Mouse (Mus musculus): ENCODE measurements at regions not wholly inside any gene's neighbourhood (a gene's known extent, or its start where the extent isn't known, plus 50 kb on each side); places are given as distances from the start of the nearest gene placed in this dataset.
"Not testable (repeated sequence)": the region's sequence is repeated elsewhere in the genome, so short reads cannot be mapped to it uniquely, and the experiment has no call there.

GRCm38 (mm10) chr2:53632816-53633474, 441.4 kb downstream of the Arl6ip6 start:
- DNase-seq (ENCODE audit: low spot score), result not testable (repeated sequence)

- DNase-seq (ENCODE audit: low spot score), result no peak
These were observed 416.6 kb downstream of the Rprm start for GRCm38 (mm10) chr2:53668599-53669372.

GRCm38 (mm10) chr2:53680350-53681011, 404.9 kb downstream of the Rprm start:
- no peak for DNase-seq (ENCODE audit: low spot score)

GRCm38 (mm10) chr2:53682599-53682998, 402.8 kb downstream of the Rprm start:
- DNase-seq (ENCODE audit: low spot score), result no peak

- DNase-seq (ENCODE audit: low spot score), result no peak
These were observed 398.1 kb downstream of the Rprm start for GRCm38 (mm10) chr2:53687281-53687680.

- no peak for DNase-seq (ENCODE audit: low spot score)
These were observed 396.0 kb downstream of the Rprm start for GRCm38 (mm10) chr2:53689223-53689880.

- DNase-seq (ENCODE audit: low spot score), result no peak
These were observed 393.7 kb downstream of the Rprm start for GRCm38 (mm10) chr2:53691580-53692118.

GRCm38 (mm10) chr2:53711213-53711612, 374.1 kb downstream of the Rprm start:
- DNase-seq (ENCODE audit: low spot score), result no peak

- DNase-seq (ENCODE audit: low spot score), result no peak
These were observed 372.2 kb downstream of the Rprm start for GRCm38 (mm10) chr2:53713106-53713640.

- no peak for DNase-seq (ENCODE audit: low spot score)
These were observed 370.3 kb downstream of the Rprm start for GRCm38 (mm10) chr2:53715017-53715416.

GRCm38 (mm10) chr2:53723231-53723630, 362.1 kb downstream of the Rprm start:
- no peak for DNase-seq (ENCODE audit: low spot score)

GRCm38 (mm10) chr2:53728693-53729092, 356.7 kb downstream of the Rprm start:
- DNase-seq (ENCODE audit: low spot score), result no peak

GRCm38 (mm10) chr2:53730451-53730850, 354.9 kb downstream of the Rprm start:
- DNase-seq (ENCODE audit: low spot score), result no peak

GRCm38 (mm10) chr2:53763486-53763885, 321.9 kb downstream of the Rprm start:
- DNase-seq (ENCODE audit: low spot score), result no peak

- not testable (repeated sequence) for DNase-seq (ENCODE audit: low spot score)
These were observed 303.3 kb downstream of the Rprm start for GRCm38 (mm10) chr2:53782035-53782434.

GRCm38 (mm10) chr2:53788599-53788998, 296.8 kb downstream of the Rprm start:
- not testable (repeated sequence) for DNase-seq (ENCODE audit: low spot score)

- DNase-seq (ENCODE audit: low spot score), result no peak
These were observed 288.7 kb downstream of the Rprm start for GRCm38 (mm10) chr2:53796605-53797004.

- no peak for DNase-seq (ENCODE audit: low spot score)
These were observed 281.7 kb downstream of the Rprm start for GRCm38 (mm10) chr2:53803666-53804065.

- DNase-seq (ENCODE audit: low spot score), result no peak
These were observed 234.4 kb downstream of the Rprm start for GRCm38 (mm10) chr2:53850815-53851528.

Data from adipocyte (in vitro differentiated cells).